Mouse (Mus musculus) large intestine, adult 2 months (tissue): ENCODE measurements around the gene Asic3. TPM values are rescaled to one million over a fixed set of nuclear protein-coding genes. Genes with fewer than 3 reads are reported as not detected.
"Not testable (repeated sequence)": the region's sequence is repeated elsewhere in the genome, so short reads cannot be mapped to it uniquely, and the experiment has no call there.

Experiments used
- DNase-seq: peaks from one replicate; pipeline ENCODE4 v3.0.0-alpha.2; 2012; ENCODE audit warnings: low read depth, low spot score
- WGBS: fragments of 180-500 bp; shearing (Covaris S2); methylation state at CpG from one replicate; pipeline ENCODE4 v1.1.7; 2018; 5-methylcytosine and 5-hydroxymethylcytosine counted together
- polyA plus RNA-seq: library from polyadenylated mRNA; depleted of rRNA; stranded (reverse); fragments of >200 nt; gene quantifications from 2 replicates; pipeline ENCODE4 v1.2.3, GENCODE M21; 2012

Asic3 gene
- polyA plus RNA-seq, 1 experiment: 0.38 TPM

- DNase-seq: peak; percentile 22
- WGBS: 1% methylated on average over 73 of the region's 73 CpGs
Measured at GRCm38 (mm10) chr5:24387264-24388241, 25.6 kb upstream of the Asic3 start.

GRCm38 (mm10) chr5:24388246-24388915 is 24.8 kb upstream of the Asic3 start:
- DNase-seq: no peak
- 39% methylated on average over 26 of the region's 26 CpGs for WGBS

- 70% methylated on average over 7 of the region's 7 CpGs for WGBS
- no peak for DNase-seq
Measured at GRCm38 (mm10) chr5:24389011-24389657, 24.1 kb upstream of the Asic3 start.

DNA sequence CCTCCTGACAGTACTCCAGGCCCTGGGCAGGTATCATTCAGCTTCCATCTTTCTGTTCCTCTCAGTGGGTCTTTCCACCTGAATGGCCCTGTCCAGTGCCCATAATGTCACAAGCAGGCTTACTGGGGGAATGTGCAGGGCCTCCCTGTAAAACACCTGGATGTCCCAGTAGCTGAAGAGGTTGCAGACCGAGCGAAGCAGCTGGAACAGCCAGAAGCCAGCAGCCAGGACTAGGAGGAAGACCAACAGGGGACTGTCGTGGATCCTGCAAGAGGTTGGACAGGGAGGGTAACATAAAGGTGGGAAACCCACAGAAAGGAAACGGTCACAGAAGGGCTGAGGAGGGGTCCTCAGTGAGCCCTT is 23.6 kb upstream of the Asic3 start:
- WGBS: 89% methylated on average over 4 of the region's 4 CpGs
- no peak for DNase-seq

GRCm38 (mm10) chr5:24391864-24392263 is 21.3 kb upstream of the Asic3 start, which contains the start of gene Atg9b:
Atg9b (minus strand) TSS chr5:24392143.
- WGBS: 92% methylated on average over 7 of the region's 7 CpGs
- DNase-seq: no peak

DNA sequence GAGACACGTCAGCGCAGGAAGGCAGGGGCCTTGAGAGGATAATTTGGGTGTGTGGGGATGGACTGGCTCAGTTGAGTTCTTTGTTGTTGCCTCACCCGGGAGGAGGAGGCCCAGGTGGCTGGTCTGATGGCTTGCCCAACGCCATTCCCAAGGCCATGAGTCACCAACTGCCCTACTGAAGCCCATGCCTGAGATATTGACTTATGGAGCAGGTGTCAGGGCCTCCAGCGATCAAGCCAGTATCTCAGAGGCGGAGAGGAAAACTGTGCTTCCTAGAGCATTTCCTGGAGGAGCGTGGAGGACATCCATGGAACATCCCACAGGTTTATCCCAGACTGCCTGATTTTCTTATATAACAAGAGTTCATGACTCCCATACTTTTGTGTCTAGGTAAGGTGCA is 20.5 kb upstream of the Asic3 start:
- DNase-seq: no peak
- WGBS: 44% methylated on average over 7 of the region's 7 CpGs

DNA sequence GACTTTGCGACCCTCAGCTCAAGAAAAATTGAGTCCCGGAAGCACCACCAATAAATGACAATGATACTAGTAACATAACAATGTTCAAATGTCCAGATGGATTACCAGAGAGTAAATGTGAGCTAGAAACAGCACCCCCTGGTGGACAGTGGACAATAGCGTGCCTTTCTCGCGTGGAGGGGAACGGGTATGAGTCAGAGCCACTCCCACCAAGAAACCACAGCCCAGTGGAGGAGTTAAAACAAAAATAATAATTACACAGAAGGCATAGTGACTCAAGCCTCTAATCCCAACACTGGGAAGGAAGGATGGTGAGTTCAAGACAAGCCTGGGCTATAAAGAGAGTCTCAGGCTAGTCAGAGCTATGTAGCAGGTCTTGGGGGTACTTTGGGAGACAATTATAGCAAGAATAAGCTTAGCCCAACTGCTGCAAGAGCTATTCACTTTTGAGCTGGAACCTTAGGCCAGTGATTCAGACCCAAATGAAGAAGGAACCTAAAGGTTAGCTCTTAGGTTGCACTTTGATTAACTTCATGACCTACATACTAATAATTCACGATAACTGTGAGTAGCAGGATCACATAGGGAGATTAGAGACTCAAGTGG is 19.7 kb upstream of the Asic3 start, which contains the start of gene Abcb8:
Gene Abcb8, plus strand, starts transcription at position 272 of the 606 bp plus-strand sequence.
- WGBS: 16% methylated on average over 7 of the region's 7 CpGs
- DNase-seq: peak; percentile 81

- under 1% methylated on average over 36 of the region's 36 CpGs for WGBS
- peak; percentile 97 for DNase-seq
Measured at GRCm38 (mm10) chr5:24394165-24394894, 18.9 kb upstream of the Asic3 start.

DNA sequence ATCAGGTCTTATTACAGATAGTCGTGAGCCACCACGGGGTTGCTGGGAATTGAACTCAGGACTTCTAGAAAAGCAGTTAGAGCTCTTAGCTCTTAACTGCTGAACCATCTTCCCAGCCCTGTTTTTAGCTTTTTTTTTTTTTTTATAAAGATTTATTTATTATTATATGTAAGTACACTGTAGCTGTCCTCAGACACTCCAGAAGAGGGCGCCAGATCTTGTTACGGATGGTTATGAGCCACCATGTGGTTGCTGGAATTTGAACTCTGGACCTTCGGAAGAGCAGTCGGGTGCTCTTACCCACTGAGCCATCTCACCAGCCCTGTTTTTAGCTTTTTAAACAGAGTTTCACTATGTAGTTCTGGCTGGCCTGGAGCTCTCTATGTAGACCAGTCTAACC is 16.9 kb upstream of the Asic3 start:
- WGBS: 75% methylated on average over 6 of the region's 6 CpGs
- DNase-seq: not testable (repeated sequence)

DNA sequence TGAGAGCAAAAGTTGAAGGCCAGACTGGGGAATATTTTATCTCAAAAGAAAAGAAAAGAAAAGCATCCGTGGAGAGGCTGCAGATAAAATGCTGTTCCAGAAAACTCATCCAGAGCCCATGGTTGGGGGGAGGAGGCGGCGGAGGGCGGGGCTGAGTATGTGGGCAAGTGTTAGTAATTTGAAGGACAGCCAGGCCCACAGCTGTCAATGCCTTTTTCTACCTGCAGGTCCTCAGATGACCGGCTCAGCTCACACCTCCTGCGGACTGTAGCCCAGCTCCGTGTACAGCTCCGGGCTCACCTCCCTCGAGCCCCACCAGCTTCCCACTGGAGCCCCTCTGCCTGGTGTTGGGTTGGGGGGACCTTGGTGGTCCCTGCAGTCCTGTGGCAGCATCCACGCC is 13.5 kb upstream of the Asic3 start:
- DNase-seq: no peak
- 85% methylated on average over 10 of the region's 10 CpGs for WGBS

DNA sequence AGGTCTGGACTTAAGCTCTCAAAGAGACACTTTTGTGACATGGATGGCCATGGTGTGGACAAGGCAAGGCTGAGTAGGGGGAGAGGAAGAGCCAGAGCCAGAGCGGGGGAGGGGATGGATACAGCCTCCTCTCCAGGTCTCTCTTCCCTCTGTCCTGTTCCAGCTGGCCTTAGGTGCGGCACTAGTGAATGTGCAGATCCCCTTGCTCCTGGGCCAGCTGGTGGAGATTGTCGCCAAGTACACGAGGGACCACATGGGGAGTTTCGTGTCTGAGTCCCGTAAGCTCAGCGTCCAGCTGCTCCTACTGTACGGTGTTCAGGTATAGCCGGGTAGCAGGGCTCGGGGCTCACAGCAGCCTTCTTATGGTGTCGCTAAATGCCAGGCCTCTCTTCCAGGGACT is 12.8 kb upstream of the Asic3 start:
- WGBS: 95% methylated on average over 11 of the region's 11 CpGs
- no peak for DNase-seq

GRCm38 (mm10) chr5:24400911-24401605 is 12.1 kb upstream of the Asic3 start:
- WGBS: 92% methylated on average over 5 of the region's 5 CpGs

DNA sequence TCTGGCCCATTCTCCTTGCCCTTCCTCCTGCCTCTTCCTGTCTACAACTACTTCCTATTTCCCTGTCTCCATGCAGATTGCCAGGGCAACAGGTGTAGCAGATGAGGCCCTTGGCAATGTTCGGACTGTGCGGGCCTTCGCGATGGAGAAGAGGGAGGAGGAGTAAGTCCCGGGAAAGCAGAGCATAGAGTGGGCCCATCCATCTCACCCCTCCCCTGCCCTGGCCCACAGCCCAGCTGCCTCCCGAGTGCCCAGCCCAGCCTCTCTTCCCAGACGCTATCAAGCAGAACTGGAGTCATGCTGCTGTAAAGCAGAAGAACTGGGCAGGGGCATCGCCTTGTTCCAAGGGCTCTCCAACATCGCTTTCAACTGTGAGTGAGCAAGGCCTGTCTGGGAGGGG is 11.2 kb upstream of the Asic3 start:
- WGBS: 82% methylated on average over 9 of the region's 9 CpGs
- DNase-seq: no peak

More at GRCm38 (mm10) chr5:24400911-24401605, 12.1 kb upstream of the Asic3 start:
- no peak for DNase-seq

GRCm38 (mm10) chr5:24404594-24405360 is 8.4 kb upstream of the Asic3 start:
- 82% methylated on average over 6 of the region's 6 CpGs for WGBS
- DNase-seq: no peak

DNA sequence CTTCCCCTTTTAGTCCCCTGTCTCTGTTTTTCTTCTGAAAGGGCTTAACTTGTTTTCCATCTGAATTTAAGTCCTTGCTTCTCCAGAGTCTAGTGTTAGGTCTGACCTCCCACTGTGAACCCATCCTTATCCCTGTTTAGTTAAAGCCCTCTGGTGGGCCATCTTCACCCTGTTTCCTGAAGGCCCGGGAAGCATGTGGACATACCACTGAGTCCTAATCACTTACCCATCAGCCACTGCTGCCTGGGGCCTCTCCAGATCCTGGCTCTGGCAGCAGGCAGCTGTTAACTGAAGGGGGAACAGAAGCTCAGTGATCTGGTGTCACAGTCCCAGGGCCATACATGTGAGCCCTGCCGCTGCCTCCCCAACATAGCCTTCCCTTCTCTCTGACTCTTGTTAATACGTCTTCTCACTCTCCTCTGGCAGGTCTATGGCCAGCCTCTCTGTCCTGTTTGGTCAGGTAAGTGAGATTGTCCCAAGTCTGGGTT is 7.8 kb upstream of the Asic3 start:
- 76% methylated on average over 3 of the region's 3 CpGs for WGBS
- no peak for DNase-seq

DNA sequence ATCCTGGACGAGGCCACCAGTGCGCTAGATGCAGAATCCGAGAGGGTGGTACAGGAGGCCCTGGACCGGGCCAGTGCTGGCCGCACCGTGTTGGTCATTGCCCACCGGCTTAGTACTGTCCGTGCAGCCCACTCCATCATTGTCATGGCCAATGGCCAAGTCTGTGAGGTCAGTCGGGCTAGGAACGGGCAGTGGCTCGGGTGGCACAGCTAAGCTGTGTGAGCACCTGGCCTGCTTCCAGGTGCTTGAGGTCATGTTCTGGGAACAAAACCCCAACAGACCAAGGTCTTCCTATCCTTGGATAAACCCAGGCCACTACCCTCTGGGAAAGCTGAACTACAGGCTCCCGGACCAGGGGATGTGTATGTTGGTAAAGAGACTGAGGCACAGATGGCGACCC is 4.5 kb upstream of the Asic3 start:
- DNase-seq: no peak
- WGBS: 91% methylated on average over 13 of the region's 13 CpGs

- 80% methylated on average over 2 of the region's 2 CpGs for WGBS
- no peak for DNase-seq
Measured at GRCm38 (mm10) chr5:24409466-24409865, 3.7 kb upstream of the Asic3 start.

DNA sequence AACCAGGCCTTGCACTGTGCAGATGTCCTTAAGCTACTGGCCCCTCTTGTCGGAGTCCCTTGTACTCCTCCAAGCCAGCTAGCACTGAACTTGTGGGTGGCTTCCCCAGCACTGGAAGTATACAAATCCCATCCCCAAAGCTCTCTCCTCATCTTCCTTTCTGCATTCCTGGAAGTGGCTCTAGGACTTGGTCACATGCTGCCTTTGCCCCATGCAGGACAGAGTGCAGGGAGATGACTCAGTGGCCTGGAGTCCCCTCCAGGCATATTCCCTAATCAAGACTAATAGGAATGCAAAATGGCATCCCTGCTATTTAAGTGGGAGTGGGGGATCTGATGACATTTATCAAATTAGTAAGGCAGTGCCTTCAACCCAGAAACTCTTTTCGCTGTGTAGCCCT is 1.1 kb upstream of the Asic3 start:
- WGBS: 80% methylated on average over 2 of the region's 2 CpGs
- no peak for DNase-seq
